Mouse (Mus musculus) embryo, embryonic 11 days (tissue): ENCODE data around the gene Skint5.
"Not testable (repeated sequence)": the region's sequence is repeated elsewhere in the genome, so short reads cannot be mapped to it uniquely, and the experiment has no call there.

Source experiments
- DNase-seq: peaks from one replicate; pipeline ENCODE4 v3.0.0-alpha.2; 2015

The Skint5 gene

DNA sequence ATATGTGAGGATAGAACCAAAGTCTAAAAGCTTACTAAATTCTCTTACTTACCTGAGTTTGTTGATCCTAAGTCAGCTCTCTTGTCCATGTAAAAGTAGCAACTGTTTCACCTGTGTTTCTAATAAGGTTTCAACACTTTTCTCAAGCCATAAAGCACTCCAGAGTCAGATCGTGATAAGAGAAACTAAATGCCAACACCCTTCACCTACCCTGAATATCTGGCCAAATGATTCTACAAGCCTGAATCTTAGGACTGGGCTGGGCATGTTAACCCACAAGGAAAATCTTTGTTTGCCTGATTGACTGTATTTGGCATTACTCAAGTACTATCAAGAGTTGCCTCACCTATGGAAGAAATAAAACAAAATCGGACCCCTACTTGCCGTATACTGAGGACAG lies at the start of gene Skint5:
TSS of gene Skint5 (minus strand) at position 101 of the 400 bp plus-strand sequence.
- no peak for DNase-seq

GRCm38 (mm10) chr4:113957343-113957742 lies 42.0 kb downstream of the Skint5 start:
- no peak for DNase-seq

DNA sequence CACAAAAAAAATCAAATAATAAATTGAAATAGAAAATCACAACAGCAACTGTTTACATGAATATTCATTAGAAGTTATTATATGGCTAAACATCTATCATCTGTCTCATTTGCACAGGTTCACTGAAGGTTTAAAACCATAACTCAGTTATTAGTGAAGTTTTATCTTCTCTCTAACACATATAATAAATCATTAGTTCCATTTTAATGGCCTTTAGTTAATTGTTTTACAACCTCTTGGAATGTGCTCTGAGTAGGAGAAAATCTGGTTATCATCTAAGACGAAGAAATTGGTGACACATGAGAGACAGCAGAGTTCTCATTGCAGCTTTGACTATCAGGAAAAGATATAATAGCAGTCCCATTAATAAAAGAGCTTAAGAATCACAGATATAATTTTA lies 235.1 kb downstream of the Skint5 start:
- DNase-seq: no peak

- no peak for DNase-seq
Measured at GRCm38 (mm10) chr4:113763684-113764083, 235.6 kb downstream of the Skint5 start.

DNA sequence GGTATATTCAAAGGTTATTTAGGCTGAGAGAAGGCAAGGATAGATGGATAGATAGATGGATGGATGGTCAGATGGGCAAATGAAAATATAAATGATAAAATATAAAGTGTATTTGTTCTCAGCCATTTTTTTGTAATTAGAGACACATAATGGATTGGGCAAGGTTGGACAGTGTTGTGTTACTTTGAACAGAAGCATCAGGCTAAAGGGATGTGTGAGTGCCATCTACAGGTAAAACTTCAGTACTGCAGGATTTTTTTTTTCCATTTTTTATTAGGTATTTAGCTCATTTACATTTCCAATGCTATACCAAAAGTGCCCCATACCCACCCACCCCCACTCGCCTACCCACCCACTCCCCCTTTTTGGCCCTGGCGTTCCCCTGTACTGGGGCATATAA lies 551.1 kb downstream of the Skint5 start:
- DNase-seq: not testable (repeated sequence)
